Mouse (Mus musculus) small intestine, adult 2 months (tissue): ENCODE measurements at regions not wholly inside any gene's neighbourhood (a gene's known extent, or its start where the extent isn't known, plus 50 kb on each side); places are given as distances from the start of the nearest gene placed in this dataset.

Source experiments
- CTCF ChIP-seq: fragments of 200-500 bp; IDR thresholded peaks from 2 replicates; pipeline ENCODE4 v1.5.1; 2012; ENCODE audit warnings: low read depth, mild to moderate bottlenecking, control low read depth, inconsistent platforms, low read length, moderate library complexity, mixed read lengths; ENCODE audit not compliant: insufficient replicate concordance, insufficient read length; ENCODE audit errors: extremely low read depth
- POLR2A ChIP-seq: fragments of 200-500 bp; IDR thresholded peaks from 2 replicates; pipeline ENCODE4 v1.6.1; 2012; ENCODE audit warnings: low read depth, mild to moderate bottlenecking, control low read depth, inconsistent platforms, low read length, moderate library complexity

DNA sequence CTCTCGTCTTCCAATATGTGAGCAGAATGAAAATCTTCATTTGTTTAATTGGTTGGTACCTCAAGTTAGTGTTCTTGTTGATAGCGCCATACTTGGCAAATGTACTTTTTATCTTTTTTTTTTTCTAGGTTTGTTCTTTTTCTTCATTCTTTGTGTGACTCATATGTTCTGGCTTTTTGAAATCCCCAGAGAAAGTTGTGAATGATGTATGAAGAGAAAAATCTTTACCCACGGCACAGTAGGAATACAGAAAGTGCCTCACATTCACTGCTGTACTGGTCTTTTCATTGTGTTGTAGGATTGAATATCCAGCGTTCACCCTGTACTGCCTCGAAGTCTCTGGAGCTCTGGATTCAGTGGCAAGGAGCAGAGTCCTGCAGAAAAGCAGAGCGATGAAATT is 180.7 kb downstream of the Fzd1 start:
- TF ChIP-seq POLR2A = no peak
- TF ChIP-seq CTCF = no peak
